Mouse (Mus musculus): Measurements from ENCODE around the gene H2afy.

DNA sequence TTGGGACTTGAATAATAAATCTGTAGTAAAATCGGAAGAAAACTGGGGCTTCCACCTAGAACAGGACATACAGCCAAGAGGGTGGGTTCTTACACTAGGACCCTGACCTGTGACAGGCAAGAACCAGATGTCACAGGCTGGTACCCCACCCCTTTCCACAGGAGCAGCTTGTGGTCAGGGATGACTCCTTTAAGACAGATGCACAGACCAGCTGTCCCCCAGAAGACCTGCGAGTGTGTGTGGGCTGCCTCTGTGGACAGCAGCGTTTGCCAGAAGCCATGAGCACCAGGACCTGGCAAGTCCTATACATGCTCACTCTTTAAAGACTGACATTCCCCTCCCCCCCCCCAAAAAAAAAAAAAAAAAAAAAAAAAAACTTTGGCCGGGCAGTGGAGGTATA lies 7.1 kb downstream of the H2afy start:
- TF ChIP-seq CTCF (conservative IDR thresholded peaks at IDR 0.05 in 1 of 2, IDR thresholded peaks at IDR 0.05 in 1 of 2; ENCODE audit: low read depth in 2 of 2, low read length in 2 of 2) (no peak), TCF12 (IDR thresholded peaks at IDR 0.05; ENCODE audit: low read depth, low read length) (no peak), ELF1 (IDR thresholded peaks at IDR 0.05; ENCODE audit: low read depth, low read length) (no peak), TBP (conservative IDR thresholded peaks at IDR 0.05; ENCODE audit: low read depth, low read length) (no peak), POLR2A (IDR thresholded peaks at IDR 0.05; ENCODE audit: low read depth, low read length) (no peak)

Data from CH12.LX (cell line).